24 mouse cellular contexts compared by ENCODE assay signal in genomic region chr10:22700773-22701172, GRCm38 (mm10). TPM values are rescaled to one million over a fixed set of nuclear protein-coding genes. Genes with fewer than 3 reads are reported as not detected.
A peak's percentile ranks its signal among the peaks of the same experiment; 100 is the strongest.
DNase-seq lines count a peak whose midpoint lies in the region; ATAC-seq and TF ChIP-seq lines count a peak whose summit lies in the region.
"Had no signal": no experiment of that assay in that cellular context is flagged by ENCODE, and none has a peak within 500 bp of the region (broad histone marks: within the 10 kb centered on the region; RNA-seq: fewer than 3 reads in every experiment).

No protein-coding gene starts in this region.

- no peaks in the 10 kb centered on the region for H3K9me3 ChIP-seq in forebrain, embryonic 16.5 days (ENCODE audit: control insufficient read depth, low read length)
- H3K9me3 ChIP-seq in forebrain, embryonic 13.5 days (replicated peaks): no peaks in the 10 kb centered on the region
- H3K9me3 ChIP-seq in heart, embryonic 11.5 days (replicated peaks; ENCODE audit: control insufficient read depth, low read length): no peaks in the 10 kb centered on the region
- H3K9me3 ChIP-seq: heart, embryonic 12.5 days; liver, embryonic 13.5 days; neural tube, embryonic 12.5 days had no signal

- TF ChIP-seq POLR2A in cortical plate, adult 2 months (IDR thresholded peaks at IDR 0.05; ENCODE audit: extremely low read depth, insufficient read depth, low read length): no peak

- WGBS in forebrain, embryonic 16.5 days: 87% methylated on average over 9 of the region's 9 CpGs
- 90% methylated on average over 9 of the region's 9 CpGs for WGBS in forebrain, embryonic 13.5 days
- WGBS in heart, embryonic 11.5 days (ENCODE audit: insufficient replicate concordance): 61% methylated on average over 9 of the region's 9 CpGs

- no peak for ATAC-seq in forebrain, embryonic 16.5 days
- ATAC-seq in forebrain, embryonic 13.5 days: no peak
- ATAC-seq in heart, embryonic 11.5 days (replicated peaks; ENCODE audit: insufficient number of reproducible peaks, low FRiP score, low TSS enrichment): no peak
- ATAC-seq in megakaryocyte progenitor cell, adult 5-6 weeks (replicated peaks; ENCODE audit: poor library complexity): peak; percentile 35; the same call in 1 of the 2 replicates
- ATAC-seq: activated CD4-positive, CD25-positive, alpha-beta regulatory T cell, adult 4 months; hindbrain, postnatal 0 days; intestine, embryonic 16.5 days had no signal

- no peak overlapping the region for H3K4me3 ChIP-seq in forebrain, embryonic 16.5 days (replicated peaks; ENCODE audit: low read length)
- no peak overlapping the region for H3K4me3 ChIP-seq in forebrain, embryonic 13.5 days
- H3K4me3 ChIP-seq in heart, embryonic 11.5 days (ENCODE audit: low read depth, low read length): no peak overlapping the region
- no peak overlapping the region for H3K4me3 ChIP-seq in cortical plate, adult 2 months (ENCODE audit: insufficient read depth, low read length)
- H3K4me3 ChIP-seq: heart, embryonic 12.5 days; liver, embryonic 13.5 days; neural tube, embryonic 12.5 days had no signal

- no peak for TF ChIP-seq CTCF in cortical plate, adult 2 months (IDR thresholded peaks at IDR 0.05; ENCODE audit: extremely low read depth, insufficient read depth, low read length)

- DNase-seq in heart, adult 8-10 months (ENCODE audit: low spot score): peak; percentile 43
- no peak for DNase-seq in lung, postnatal 4 days
- DNase-seq: adrenal gland, postnatal 10 days; embryo, embryonic 11 days; gastrocnemius, postnatal 25 days; heart, postnatal 10 days; kidney, postnatal 25 days; liver, embryonic 13.5 days; lung, adult 2 months; lung, postnatal 14 days; midbrain, embryonic 14.5 days; right cerebral cortex, postnatal 25 days; spleen, adult 18-20 months had no signal

- no peak overlapping the region for H3K9ac ChIP-seq in forebrain, embryonic 16.5 days (replicated peaks; ENCODE audit: low read depth, low read length)
- H3K9ac ChIP-seq in forebrain, embryonic 13.5 days: no peak overlapping the region
- H3K9ac ChIP-seq in heart, embryonic 11.5 days (ENCODE audit: low read depth, low read length): no peak overlapping the region
- H3K9ac ChIP-seq: heart, embryonic 12.5 days; liver, embryonic 13.5 days; neural tube, embryonic 12.5 days had no signal

- peak overlapping the region; percentile 72 for H3K27ac ChIP-seq in forebrain, embryonic 16.5 days (ENCODE audit: low read length)
- H3K27ac ChIP-seq in forebrain, embryonic 13.5 days: no peak overlapping the region
- H3K27ac ChIP-seq in heart, embryonic 11.5 days (ENCODE audit: low read depth, low read length): no peak overlapping the region
- H3K27ac ChIP-seq in cortical plate, adult 2 months (ENCODE audit: insufficient read depth, low read length): peak overlapping the region; percentile 75; the same call in 1 of the 2 replicates
- H3K27ac ChIP-seq: hindbrain, postnatal 0 days; liver, embryonic 13.5 days; neural tube, embryonic 12.5 days had no signal

- H3K4me1 ChIP-seq in forebrain, embryonic 16.5 days (replicated peaks; ENCODE audit: control insufficient read depth, insufficient read depth, low read length): peaks cover 17% of the 10 kb centered on the region
- H3K4me1 ChIP-seq in forebrain, embryonic 13.5 days: peaks cover 9% of the 10 kb centered on the region
- H3K4me1 ChIP-seq in heart, embryonic 11.5 days (ENCODE audit: control insufficient read depth, insufficient read depth, low read length): no peaks in the 10 kb centered on the region
- peaks cover 23% of the 10 kb centered on the region for H3K4me1 ChIP-seq in cortical plate, adult 2 months (ENCODE audit: control insufficient read depth, insufficient read depth, low read length)
- H3K4me1 ChIP-seq: liver, embryonic 13.5 days; neural tube, embryonic 12.5 days had no signal

- no peak overlapping the region for H3K4me2 ChIP-seq in forebrain, embryonic 16.5 days (ENCODE audit: low read length)
- H3K4me2 ChIP-seq in forebrain, embryonic 13.5 days: no peak overlapping the region
- no peak overlapping the region for H3K4me2 ChIP-seq in heart, embryonic 11.5 days
- H3K4me2 ChIP-seq: heart, embryonic 12.5 days; liver, embryonic 13.5 days; neural tube, embryonic 12.5 days had no signal

- H3K36me3 ChIP-seq in forebrain, embryonic 16.5 days (ENCODE audit: control insufficient read depth, insufficient read depth): peaks cover 9% of the 10 kb centered on the region; the same call in 1 of the 2 replicates
- H3K36me3 ChIP-seq in forebrain, embryonic 13.5 days (ENCODE audit: poor library complexity, severe bottlenecking): peaks cover 34% of the 10 kb centered on the region
- peaks cover 5% of the 10 kb centered on the region for H3K36me3 ChIP-seq in heart, embryonic 11.5 days (ENCODE audit: control insufficient read depth, insufficient read depth, low read length)

- H3K27me3 ChIP-seq in forebrain, embryonic 16.5 days (replicated peaks; ENCODE audit: control insufficient read depth, insufficient read depth, low read length): no peaks in the 10 kb centered on the region
- no peaks in the 10 kb centered on the region for H3K27me3 ChIP-seq in forebrain, embryonic 13.5 days
- no peaks in the 10 kb centered on the region for H3K27me3 ChIP-seq in heart, embryonic 11.5 days (ENCODE audit: control insufficient read depth, insufficient read depth, low read length)
- H3K27me3 ChIP-seq: heart, embryonic 12.5 days; liver, embryonic 13.5 days; neural tube, embryonic 12.5 days had no signal

RNA-seq across cellular contexts. Expression of gene Tbpl1, which starts 31.0 kb away (rescaled TPM):
- 110 and 114 TPM in 2 replicates for polyA plus RNA-seq in forebrain, embryonic 16.5 days (2015; fragmentation: Nextera tagmentation; extraction: Ambion mirVana)
- polyA plus RNA-seq in forebrain, embryonic 13.5 days (2015; fragmentation: Nextera tagmentation; extraction: Ambion mirVana): 115 and 130 TPM in 2 replicates
- total RNA-seq in heart, adult 8-10 months (2022): 10 to 100 TPM; 13.6 to 23.7 (median 16.2) TPM
- polyA plus RNA-seq in heart, embryonic 11.5 days (2014; fragmentation: Nextera tagmentation; extraction: Ambion mirVana): 57.8 and 59.9 TPM in 2 replicates
- 43.7 and 48.0 TPM in 2 replicates for polyA plus RNA-seq in cortical plate, adult 2 months (2012; rRNA removed)
- total RNA-seq in megakaryocyte progenitor cell, adult 5-6 weeks (2015): 26.1 and 33.0 TPM in 2 replicates
- total RNA-seq in megakaryocyte progenitor cell, adult 5-6 weeks (2017): 18.3 and 28.9 TPM in 2 replicates

RNA-seq across cellular contexts. Expression of gene Slc2a12, which starts 56.0 kb away (rescaled TPM):
- 4.2 and 5.0 TPM in 2 replicates for polyA plus RNA-seq in forebrain, embryonic 16.5 days (2015; fragmentation: Nextera tagmentation; extraction: Ambion mirVana)
- 2.3 and 2.4 TPM in 2 replicates for polyA plus RNA-seq in forebrain, embryonic 13.5 days (2015; fragmentation: Nextera tagmentation; extraction: Ambion mirVana)
- 10 to 100 TPM; 15.0 to 20.5 (median 20.0) TPM for total RNA-seq in heart, adult 8-10 months (2022)
- polyA plus RNA-seq in heart, embryonic 11.5 days (2014; fragmentation: Nextera tagmentation; extraction: Ambion mirVana): 1.9 and 2.5 TPM in 2 replicates
- 1.4 and 1.5 TPM in 2 replicates for polyA plus RNA-seq in cortical plate, adult 2 months (2012; rRNA removed)
- total RNA-seq in megakaryocyte progenitor cell, adult 5-6 weeks (2015): not detected in 2 replicates
- total RNA-seq in megakaryocyte progenitor cell, adult 5-6 weeks (2017): not detected in 2 replicates
- total RNA-seq: megakaryocyte-erythroid progenitor cell, adult 5-6 weeks had no signal
- polyA plus RNA-seq: activated CD4-positive, CD25-positive, alpha-beta regulatory T cell, adult 4 months had no signal

Comparison
In these comparisons a context has a peak if more than half of its experiments do, and no peak if none do; other contexts are left out.
1. H3K27ac ChIP-seq: peak in forebrain, embryonic 16.5 days (single experiment) and cortical plate, adult 2 months (single experiment); none in forebrain, embryonic 13.5 days (single experiment) and heart, embryonic 11.5 days (single experiment).